Mouse (Mus musculus) spleen, adult 2 months (tissue): ENCODE results near the gene Epha5. TPM values are rescaled to one million over a fixed set of nuclear protein-coding genes. Genes with fewer than 3 reads are reported as not detected.

Experiments used
- DNase-seq, 2 experiments: peaks; one replicate each; pipeline versions ENCODE4 v3.0.0 to v3.0.0-alpha.2; 2012 to 2021; ENCODE audit warnings: low spot score in 2 of 2, low read depth in 1 of 2
- H3K27ac ChIP-seq: fragments of 200-500 bp; 2 replicates; pipeline ENCODE4 v1.5.1; 2012; ENCODE audit warnings: low read length, inconsistent platforms; ENCODE audit not compliant: insufficient read depth
- H3K27me3 ChIP-seq: fragments of 200-500 bp; 2 replicates; pipeline ENCODE4 v1.6.1; 2012; ENCODE audit warnings: mild to moderate bottlenecking, moderate library complexity, low read length, inconsistent platforms; ENCODE audit not compliant: control insufficient read depth, insufficient read depth
- H3K36me3 ChIP-seq: fragments of 200-500 bp; 2 replicates; pipeline ENCODE4 v1.6.1; 2012; ENCODE audit warnings: mild to moderate bottlenecking, low read length, inconsistent platforms; ENCODE audit not compliant: control insufficient read depth, insufficient read depth
- H3K4me1 ChIP-seq: fragments of 200-500 bp; 2 replicates; pipeline ENCODE4 v1.6.1; 2011; ENCODE audit warnings: inconsistent platforms; ENCODE audit not compliant: control insufficient read depth, insufficient read depth, insufficient read length
- H3K4me3 ChIP-seq: fragments of 200-500 bp; 2 replicates; pipeline ENCODE4 v1.5.1; 2011; ENCODE audit warnings: mild to moderate bottlenecking, inconsistent platforms; ENCODE audit not compliant: insufficient read depth, insufficient read length; ENCODE audit errors: extremely low read depth
- CTCF ChIP-seq: fragments of 200-500 bp; IDR thresholded peaks from 2 replicates; pipeline ENCODE4 v1.5.1; 2011; ENCODE audit warnings: mild to moderate bottlenecking, inconsistent platforms; ENCODE audit not compliant: insufficient read depth, insufficient read length, insufficient replicate concordance; ENCODE audit errors: extremely low read depth
- POLR2A ChIP-seq: fragments of 200-500 bp; IDR thresholded peaks from 2 replicates; pipeline ENCODE4 v1.6.1; 2011; ENCODE audit warnings: low read depth, low read length, inconsistent platforms
- WGBS: fragments of 180-500 bp; shearing (Covaris S2); methylation state at CpG from one replicate; pipeline ENCODE4 v1.1.7; 2018; 5-methylcytosine and 5-hydroxymethylcytosine counted together
- polyA plus RNA-seq: library from polyadenylated mRNA; depleted of rRNA; stranded (reverse); fragments of >200 nt; gene quantifications from 2 replicates; pipeline ENCODE4 v1.2.3, GENCODE M21; 2012

The Epha5 gene
- polyA plus RNA-seq, 1 experiment, result not detected

- H3K4me1 ChIP-seq, result no peaks in the 10 kb centered on the region
- no peak for DNase-seq
- TF ChIP-seq CTCF, result no peak
- TF ChIP-seq POLR2A, result no peak
- no peak overlapping the region for H3K27ac ChIP-seq
- H3K4me3 ChIP-seq, result no peak overlapping the region
- H3K27me3 ChIP-seq, result no peaks in the 10 kb centered on the region
- H3K36me3 ChIP-seq, result no peaks in the 10 kb centered on the region
- WGBS, result 71% methylated on average over 4 of the region's 4 CpGs
Observed at GRCm38 (mm10) chr5:84265407-84265806, 151.8 kb downstream of the Epha5 start.

GRCm38 (mm10) chr5:84263999-84264398 lies 153.2 kb downstream of the Epha5 start:
- no peak overlapping the region for H3K27ac ChIP-seq
- H3K27me3 ChIP-seq, result no peaks in the 10 kb centered on the region
- no peaks in the 10 kb centered on the region for H3K36me3 ChIP-seq
- DNase-seq, result no peak
- H3K4me1 ChIP-seq, result no peaks in the 10 kb centered on the region
- H3K4me3 ChIP-seq, result no peak overlapping the region
- TF ChIP-seq POLR2A, result no peak
- no peak for TF ChIP-seq CTCF
- WGBS, result 48% methylated on average over 6 of the region's 6 CpGs

GRCm38 (mm10) chr5:84229971-84230370 lies 187.2 kb downstream of the Epha5 start:
- TF ChIP-seq CTCF (no peak), POLR2A (no peak)
- H3K27ac ChIP-seq, result no peak overlapping the region
- no peaks in the 10 kb centered on the region for H3K27me3 ChIP-seq
- H3K4me3 ChIP-seq, result no peak overlapping the region
- H3K36me3 ChIP-seq, result no peaks in the 10 kb centered on the region
- H3K4me1 ChIP-seq, result no peaks in the 10 kb centered on the region
- no peak for DNase-seq

- TF ChIP-seq POLR2A, result no peak
- TF ChIP-seq CTCF, result no peak
- no peak overlapping the region for H3K4me3 ChIP-seq
- H3K27ac ChIP-seq, result no peak overlapping the region
- H3K4me1 ChIP-seq, result no peaks in the 10 kb centered on the region
- no peaks in the 10 kb centered on the region for H3K36me3 ChIP-seq
- H3K27me3 ChIP-seq, result no peaks in the 10 kb centered on the region
- DNase-seq, result no peak
- 73% methylated on average over 2 of the region's 2 CpGs for WGBS
Observed at GRCm38 (mm10) chr5:84208609-84209008, 208.6 kb downstream of the Epha5 start.

GRCm38 (mm10) chr5:84193348-84193747 lies 223.8 kb downstream of the Epha5 start:
- 63% methylated on average over 3 of the region's 3 CpGs for WGBS
- no peaks in the 10 kb centered on the region for H3K27me3 ChIP-seq
- no peaks in the 10 kb centered on the region for H3K36me3 ChIP-seq
- TF ChIP-seq CTCF, result no peak
- no peak for TF ChIP-seq POLR2A
- DNase-seq, result no peak
- no peak overlapping the region for H3K4me3 ChIP-seq
- no peak overlapping the region for H3K27ac ChIP-seq
- no peaks in the 10 kb centered on the region for H3K4me1 ChIP-seq

GRCm38 (mm10) chr5:84184189-84184588 lies 233.0 kb downstream of the Epha5 start:
- H3K4me1 ChIP-seq, result no peaks in the 10 kb centered on the region
- H3K4me3 ChIP-seq, result no peak overlapping the region
- H3K27me3 ChIP-seq, result no peaks in the 10 kb centered on the region
- 94% methylated on average over 8 of the region's 8 CpGs for WGBS
- H3K27ac ChIP-seq, result no peak overlapping the region
- H3K36me3 ChIP-seq, result no peaks in the 10 kb centered on the region
- DNase-seq, result no peak
- no peak for TF ChIP-seq CTCF
- TF ChIP-seq POLR2A, result no peak

- TF ChIP-seq POLR2A (no peak), CTCF (no peak)
Observed at GRCm38 (mm10) chr5:84153095-84153494, 264.1 kb downstream of the Epha5 start.

More at GRCm38 (mm10) chr5:84153095-84153494, 264.1 kb downstream of the Epha5 start:
- Histone ChIP-seq H3K4me3 (no peak overlapping the region), H3K27ac (no peak overlapping the region), H3K4me1 (no peaks in the 10 kb centered on the region), H3K36me3 (no peaks in the 10 kb centered on the region), H3K27me3 (no peaks in the 10 kb centered on the region)
- no peak for DNase-seq
- WGBS, result 51% methylated on average over 2 of the region's 2 CpGs
